Mouse (Mus musculus) urinary bladder, postnatal 4 days (tissue): ENCODE results near the gene Afg3l1.
A peak's percentile ranks its signal among the peaks of the same experiment; 100 is the strongest.
"Not testable (repeated sequence)": the region's sequence is repeated elsewhere in the genome, so short reads cannot be mapped to it uniquely, and the experiment has no call there.

Experiments used
- DNase-seq, 2 experiments: peaks; one replicate each; pipeline ENCODE4 v3.0.0; 2021 to 2022; ENCODE audit warnings: low spot score in 2 of 2

Afg3l1 gene

GRCm38 (mm10) chr8:123515540-123515897 is 37.8 kb downstream of the Afg3l1 start:
- no peak for DNase-seq

DNA sequence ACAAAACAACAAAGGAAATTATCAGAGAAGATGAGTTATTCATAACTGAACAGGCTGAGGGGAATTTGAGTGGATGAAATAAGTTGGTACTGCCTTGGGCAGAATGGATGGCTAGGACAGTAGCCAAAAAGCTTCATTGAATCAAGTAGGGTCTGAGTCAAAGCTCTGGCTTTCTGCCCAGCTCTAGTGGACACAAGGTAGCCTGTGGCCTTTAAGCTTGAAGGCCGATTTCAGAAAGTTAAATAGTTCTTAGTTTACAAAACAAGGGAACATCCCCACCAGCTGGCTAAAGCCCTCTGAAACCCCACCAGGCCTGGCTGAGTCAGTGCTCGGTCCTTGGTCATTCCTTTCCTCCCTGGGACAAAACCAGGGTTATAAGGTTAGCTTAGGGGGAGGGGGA is 38.9 kb downstream of the Afg3l1 start:
- DNase-seq = no peak

DNA sequence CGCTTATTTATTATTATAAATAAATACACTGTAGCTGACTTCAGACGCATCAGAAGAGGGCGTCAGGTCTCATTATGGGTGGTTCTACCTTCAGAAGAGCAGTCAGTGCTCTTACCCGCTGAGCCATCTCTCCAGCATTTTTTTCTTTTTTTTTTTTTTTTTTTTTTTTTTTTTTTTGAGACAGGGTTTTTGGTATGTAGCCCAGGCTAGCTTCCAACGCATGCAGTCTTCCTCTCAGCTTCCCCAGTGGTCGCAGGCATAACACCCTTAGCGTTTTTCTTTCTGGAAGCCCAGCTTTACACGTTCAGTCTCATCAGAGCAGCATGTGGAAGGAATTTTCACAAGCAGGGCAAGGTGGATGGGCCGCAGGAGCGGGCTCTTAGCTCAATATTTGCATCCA is 40.5 kb downstream of the Afg3l1 start:
- no peak for DNase-seq

- DNase-seq = peak; percentile 85 to 89
Observed at GRCm38 (mm10) chr8:123518667-123519066, 41.0 kb downstream of the Afg3l1 start, which contains the start of gene Gas8. Gas8 (plus strand) TSS chr8:123518834.

- not testable (repeated sequence) for DNase-seq
Observed at GRCm38 (mm10) chr8:123520048-123520447, 42.3 kb downstream of the Afg3l1 start.

- no peak for DNase-seq
Observed at GRCm38 (mm10) chr8:123527720-123528489, 50.2 kb downstream of the Afg3l1 start.

DNA sequence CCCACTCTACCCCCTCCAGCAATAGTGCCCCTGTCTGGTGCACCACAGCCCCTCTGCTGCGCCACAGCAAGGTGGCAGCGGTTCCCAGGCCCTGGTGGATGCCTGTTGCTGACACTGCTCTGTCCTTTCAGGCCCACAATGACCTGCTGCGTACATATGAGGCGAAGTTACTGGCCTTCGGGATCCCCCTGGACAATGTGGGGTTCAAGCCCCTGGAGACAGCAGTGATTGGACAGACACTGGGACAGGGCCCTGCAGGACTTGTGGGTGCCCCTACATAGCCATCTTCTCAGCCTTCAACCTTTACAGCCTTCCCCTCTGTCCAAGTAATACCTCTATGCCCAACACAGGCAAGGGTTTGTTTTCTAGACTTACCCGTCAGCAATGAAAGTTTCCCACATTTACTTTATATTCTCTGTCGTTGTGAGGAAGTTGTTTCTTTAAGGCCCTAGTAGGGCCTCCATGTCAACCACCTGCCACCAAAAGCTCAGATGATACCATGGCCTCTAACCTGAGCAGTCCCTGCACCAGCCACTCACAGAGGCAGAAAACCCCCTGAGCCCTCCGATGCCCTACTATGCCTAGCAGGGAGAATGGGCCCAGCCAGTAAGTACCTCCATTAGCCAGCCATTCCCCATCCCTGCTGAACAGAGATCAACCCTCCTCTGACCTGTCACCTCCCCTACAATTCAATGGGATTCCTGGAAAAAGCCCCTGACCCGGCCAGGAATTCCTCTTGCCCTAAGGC is 58.7 kb downstream of the Afg3l1 start:
- no peak for DNase-seq

DNA sequence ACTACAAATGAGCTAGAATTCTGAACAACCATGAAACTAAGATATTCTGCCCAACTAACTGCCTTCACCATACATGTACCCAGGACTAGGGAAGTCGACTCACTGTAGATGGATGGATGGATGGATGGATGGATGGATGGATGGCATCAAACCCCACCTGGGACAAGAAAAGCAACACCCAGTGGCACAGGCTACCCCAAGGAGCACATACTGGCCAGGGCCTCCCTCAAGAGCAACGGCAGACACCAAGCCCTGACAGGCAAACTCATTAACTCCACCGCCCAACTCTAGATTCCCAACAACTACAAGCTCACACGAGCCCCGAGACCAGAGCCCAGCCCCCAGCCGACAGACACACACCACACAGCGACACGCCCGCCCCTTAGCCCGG is 59.3 kb downstream of the Afg3l1 start:
- no peak for DNase-seq

DNA sequence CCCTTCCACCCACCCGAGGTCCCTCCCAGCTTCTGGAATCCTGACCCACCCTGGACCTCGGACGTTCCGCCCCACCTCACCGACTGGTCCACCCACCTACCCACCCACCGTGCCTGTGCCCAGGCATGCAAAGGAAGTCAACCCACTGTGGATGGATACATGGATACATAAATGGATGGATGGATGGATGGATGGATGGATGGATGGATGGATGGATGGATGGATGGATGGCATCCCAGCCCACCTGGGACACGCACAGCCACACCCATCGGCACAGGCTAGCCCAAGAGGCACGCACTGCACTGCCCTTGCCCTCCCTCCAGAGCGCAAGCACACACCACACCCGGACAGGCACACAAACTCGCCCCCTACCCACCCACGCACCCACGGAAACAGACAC is 59.9 kb downstream of the Afg3l1 start:
- DNase-seq = peak in 1 of 2 experiments; percentile 48
